Mouse (Mus musculus) gastrocnemius, postnatal 10 days (tissue): ENCODE measurements around the gene Ube2n. TPM values are rescaled to one million over a fixed set of nuclear protein-coding genes. Genes with fewer than 3 reads are reported as not detected.

Experiments
- DNase-seq: peaks from one replicate; pipeline ENCODE4 v3.0.0; 2021; ENCODE audit warnings: mixed read lengths
- total RNA-seq, 2 experiments: library from RNA; stranded (reverse); gene quantifications; 2 replicates each; pipeline ENCODE4 v1.2.3; 2021

Ube2n gene
- total RNA-seq, 2 experiments from 2014 or later, result 111 to 139 TPM

DNA sequence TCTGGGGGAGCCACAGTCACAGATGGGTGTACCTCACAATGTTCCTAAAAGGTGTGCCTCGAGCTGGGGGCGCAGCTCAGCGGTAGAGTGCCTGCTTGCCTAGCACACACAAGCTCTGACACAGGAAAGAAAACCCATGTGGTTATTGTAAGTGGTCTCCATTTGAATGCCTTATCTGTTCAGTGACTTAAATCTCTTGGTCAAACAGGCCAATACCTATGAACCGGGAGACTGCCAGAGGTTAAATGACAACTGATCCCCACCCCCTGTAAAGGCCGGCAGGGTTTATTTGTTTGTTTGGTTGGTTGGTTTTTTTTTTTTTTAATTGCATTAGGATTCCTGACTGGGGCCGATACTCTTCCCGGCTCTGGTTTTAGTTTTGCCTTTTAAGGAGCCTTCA, 44.5 kb downstream of the Ube2n start:
- DNase-seq, result no peak

DNA sequence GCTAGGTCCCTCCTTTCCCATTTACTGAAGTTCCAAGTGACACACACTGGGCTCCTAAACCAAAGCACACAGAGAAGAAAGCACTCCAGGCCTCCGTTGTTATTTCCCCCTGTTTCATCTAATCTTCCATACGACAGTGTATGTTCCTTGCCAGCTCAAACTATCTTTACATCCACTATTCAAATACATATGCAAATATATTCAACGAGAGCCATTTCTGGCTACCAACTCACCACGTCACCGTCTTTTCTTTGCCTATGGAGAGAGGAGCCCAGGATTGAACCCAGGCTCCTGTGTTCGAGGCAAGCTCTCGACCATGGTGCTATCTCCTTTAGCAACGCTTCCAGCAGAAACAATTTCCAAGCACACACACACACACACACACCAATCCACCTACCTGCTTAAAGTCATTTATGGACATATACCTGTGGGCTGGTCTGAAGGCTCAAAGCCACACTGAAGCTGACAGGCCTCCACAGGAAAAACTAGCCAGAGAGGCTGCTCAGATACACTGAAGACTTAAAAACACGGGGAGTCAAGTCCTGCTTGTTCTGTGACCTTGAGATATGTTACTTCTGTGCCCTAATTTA, 45.5 kb downstream of the Ube2n start:
- no peak for DNase-seq

DNA sequence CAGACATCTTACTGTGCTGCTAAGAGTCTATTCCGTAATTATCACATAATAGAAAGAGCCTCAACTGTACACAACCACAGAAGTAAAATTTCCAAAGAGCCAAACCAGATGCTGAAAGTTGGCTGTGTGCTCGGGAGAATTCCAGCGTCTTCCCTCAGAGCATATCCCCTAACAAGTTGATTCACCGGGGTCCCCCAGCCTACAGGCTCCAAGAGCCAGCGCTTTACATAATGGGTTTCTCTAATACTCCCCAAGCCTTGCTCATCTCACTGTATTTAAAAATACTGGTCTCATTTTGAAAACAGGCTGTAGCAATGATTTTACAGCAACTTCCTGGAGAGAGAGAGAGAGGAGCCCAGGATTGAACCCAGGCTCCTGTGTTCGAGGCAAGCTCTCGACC, 46.7 kb downstream of the Ube2n start:
- DNase-seq, result no peak

DNA sequence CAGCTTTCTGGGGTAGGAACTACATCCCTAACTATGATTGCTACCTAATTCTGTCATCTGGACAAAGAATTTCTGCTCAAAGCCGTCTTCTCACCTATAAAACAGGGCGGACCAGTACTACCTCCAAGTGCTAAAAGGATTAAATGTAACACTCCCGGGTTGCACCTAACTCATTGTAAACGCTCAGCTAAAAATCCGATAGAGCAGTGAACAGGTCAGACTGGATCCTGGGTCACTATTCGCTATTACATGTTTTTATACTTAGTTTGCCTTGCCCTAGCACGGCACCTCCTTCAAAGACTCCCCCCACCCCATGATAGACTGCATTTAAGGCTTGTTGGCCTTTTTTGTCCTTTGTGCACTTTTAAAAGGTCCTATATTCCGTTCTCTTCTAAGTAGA, 47.5 kb downstream of the Ube2n start:
- no peak for DNase-seq

DNA sequence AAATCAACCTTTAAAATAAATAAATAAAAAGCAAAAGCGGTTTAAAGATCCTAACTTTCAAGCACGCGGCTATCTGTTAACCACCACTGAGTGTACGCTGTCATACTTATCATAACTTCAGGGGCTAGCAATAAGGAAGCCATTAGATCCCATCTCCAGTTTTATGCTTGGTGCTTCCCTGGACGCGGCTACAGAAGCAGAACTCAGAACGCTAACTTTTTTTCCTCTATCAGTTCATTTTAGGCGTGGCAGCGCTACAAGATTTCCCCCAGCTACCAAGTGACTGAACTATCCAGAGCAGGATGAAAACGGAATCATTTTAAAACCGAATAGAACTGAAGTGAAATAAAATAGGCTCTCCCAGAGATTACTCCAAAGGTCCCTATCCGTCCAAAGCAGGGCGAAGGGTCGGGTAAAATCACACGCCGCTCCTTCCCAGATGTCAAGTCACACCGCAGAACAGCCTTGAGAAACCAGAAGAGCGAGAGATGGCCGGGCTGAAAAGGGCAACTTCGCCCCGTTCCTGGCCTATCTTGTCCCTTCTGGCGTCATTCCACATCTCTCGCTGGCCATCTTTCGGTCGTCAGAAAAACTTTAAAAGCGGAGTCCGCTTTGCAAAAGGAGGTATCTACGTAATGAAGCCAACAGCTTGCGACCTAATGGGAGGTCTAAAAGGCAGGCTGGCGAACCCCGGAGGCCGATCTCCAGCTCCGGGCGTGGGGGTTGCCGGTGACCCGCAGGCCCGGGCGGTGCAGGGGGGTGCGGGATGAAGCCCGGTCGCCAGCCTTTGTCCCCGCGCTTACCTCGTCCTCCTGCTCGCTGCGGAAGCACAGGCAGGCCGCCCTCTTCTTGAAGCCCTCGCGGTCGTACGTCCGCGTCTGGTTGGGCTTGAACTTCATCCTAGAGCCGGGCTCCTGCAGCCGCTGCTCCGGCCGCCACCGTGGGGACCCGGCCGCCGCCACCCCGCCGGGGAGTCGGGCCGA, 48.2 kb downstream of the Ube2n start:
- peak; percentile 58 for DNase-seq

DNA sequence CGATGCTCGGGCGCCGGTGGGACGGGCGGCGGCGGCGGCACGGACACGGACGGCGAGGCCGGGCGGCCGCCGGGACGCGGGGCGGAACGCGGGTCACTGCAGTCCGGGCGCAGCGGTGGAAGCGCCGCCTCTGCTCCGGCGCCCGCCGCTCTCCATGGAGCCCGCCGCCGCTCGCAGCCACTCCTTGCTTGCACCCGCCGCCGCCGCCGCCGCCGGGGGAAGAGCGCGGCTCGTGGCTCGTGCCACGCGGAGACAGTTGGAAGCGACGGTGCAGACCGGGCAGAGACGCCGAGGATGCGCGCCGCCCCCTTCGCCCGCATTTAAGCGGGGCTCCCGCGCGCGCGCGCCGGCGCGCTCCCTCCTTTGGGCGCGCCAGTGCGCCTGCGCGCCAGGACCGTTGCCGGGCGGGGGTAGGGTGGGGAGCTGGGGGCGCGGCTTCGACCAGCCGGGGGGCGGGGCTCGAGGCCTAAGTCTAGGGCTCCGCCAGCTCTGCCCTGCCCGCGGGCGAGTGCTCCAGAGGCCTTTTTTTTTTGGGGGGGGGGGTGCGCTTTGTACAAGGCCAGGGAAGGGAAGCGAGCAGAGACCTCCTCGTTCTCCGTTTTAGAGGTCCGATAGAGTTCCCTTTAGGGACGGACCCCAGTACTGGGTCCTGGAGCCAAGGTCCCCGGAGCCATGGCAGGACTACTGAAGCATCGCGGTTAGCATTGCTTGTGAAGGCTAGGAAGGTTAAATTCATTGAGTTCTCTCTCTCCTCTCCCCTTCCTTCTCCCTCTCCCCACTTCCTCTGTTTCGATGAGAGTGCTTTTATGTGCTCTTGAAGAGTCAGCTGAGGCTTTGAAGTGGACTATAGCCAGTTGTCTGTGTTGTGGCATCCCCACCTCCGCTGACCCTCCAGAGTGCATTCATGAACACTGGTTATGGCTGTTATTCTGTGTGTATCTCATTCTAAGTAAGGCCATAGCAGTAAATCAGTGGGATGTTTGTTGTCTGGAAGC, 49.2 kb downstream of the Ube2n start, which contains the start of gene Nudt4:
Nudt4 (minus strand) TSS at position 296 of the 995 bp plus-strand sequence.
- peak; percentile 95 for DNase-seq

DNA sequence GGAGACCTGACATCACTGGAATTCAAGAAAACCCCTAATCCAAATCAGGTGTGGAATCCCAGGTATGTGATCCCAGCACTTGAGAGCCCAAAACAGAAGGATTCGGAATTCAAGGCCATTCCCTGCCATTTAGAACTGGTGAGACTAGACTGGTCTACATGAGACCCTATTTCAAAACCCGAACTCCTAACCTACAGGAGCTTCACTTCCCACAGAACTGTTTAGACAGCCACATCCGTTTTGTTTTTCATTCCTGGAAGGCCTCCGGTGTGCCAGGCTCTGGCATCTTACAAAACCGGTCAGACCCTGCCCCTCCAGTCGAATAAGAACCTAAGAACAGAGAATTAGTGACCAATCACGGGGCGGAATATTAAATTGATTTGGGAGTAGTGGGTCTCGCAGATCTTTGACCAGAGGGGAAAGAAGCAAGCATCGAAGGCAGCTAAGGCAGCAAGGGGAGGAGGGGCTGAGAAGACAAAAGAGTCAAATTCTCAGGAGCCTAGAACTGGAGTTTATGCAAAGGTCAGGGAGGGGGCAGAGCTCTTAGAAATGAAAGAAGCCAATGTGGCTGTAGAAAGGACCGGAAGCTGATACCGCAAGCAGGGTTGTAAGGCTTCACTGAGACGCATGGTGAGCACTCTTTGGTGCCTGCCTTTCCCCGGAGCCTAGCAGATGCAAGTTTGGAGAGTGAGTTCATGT, 50.4 kb downstream of the Ube2n start:
- DNase-seq, result no peak

DNA sequence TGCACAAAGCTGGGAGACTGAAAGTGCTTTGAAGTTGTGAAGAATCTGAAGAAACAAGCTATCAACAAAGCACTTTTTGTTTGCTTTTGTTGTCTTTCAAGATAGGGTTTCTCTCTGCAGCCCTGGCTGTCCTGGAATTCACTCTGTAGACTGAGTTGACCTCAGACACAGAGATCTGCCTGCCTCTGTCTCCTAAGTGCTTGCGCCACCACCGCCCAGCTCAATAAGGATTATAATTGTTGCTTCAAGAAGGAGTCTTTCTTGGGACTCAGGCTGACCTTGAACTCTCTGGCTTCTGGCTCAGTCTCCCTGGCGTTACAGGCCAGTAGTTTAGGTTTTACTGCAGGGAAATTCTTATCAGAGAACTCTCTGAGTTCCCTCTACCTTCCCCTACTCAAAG, 51.8 kb downstream of the Ube2n start:
- no peak for DNase-seq

DNA sequence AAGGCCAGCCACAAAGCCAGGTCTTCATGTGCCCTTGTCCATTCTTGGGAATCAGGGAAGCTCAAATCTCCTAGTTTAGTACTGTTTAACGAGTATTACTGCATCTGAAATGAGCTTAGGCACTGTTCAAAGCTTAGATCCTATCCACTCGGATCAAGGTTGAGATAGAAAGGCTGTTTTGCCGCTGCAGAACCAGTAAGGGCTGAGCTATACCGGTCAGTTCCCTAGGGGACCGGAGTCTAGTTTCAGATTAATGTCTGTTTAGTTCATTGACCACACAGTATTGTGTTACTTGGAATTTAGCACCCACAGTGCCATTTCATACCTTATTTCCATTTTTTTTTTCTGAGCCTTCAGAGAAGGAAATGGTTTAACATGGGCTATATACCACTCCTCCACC, 52.6 kb downstream of the Ube2n start:
- no peak for DNase-seq

DNA sequence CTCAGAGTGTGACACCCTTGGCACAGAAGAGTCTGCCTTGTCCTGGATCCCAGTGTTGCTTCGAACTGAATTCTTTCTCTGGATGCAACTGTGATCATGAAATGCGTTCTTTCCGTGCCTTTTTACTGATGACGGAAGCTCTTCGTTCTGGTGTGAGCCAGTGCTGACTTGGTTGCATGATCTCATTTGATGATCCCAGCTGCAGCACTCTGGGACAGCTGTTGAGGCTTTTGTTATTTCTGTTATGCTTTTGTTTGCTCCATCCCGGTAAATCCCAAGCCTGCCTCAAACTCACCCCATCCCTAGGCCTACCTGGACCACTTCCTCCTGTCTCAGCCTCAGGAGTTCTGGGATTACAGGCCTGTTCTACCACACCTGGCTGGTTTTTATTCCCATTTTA, 53.1 kb downstream of the Ube2n start:
- no peak for DNase-seq

DNA sequence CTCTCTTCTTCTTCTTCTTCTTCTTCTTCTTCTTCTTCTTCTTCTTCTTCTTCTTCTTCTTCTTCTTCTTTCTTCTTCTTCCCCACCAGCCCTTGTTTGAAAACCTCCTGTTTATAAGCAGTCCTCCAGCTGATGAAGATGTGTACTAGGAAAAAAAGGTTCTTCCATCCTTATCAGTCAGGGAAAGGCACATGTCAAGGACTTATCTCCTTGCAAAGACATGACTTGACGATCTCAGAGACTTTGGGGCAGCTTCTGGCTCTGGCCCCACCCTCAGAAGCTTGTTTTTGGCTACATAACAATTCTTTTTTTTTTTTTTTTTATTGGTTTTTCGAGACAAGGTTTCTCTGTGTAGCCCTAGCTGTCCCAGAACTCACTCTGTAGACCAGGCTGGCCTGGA, 54.5 kb downstream of the Ube2n start:
- DNase-seq, result no peak

DNA sequence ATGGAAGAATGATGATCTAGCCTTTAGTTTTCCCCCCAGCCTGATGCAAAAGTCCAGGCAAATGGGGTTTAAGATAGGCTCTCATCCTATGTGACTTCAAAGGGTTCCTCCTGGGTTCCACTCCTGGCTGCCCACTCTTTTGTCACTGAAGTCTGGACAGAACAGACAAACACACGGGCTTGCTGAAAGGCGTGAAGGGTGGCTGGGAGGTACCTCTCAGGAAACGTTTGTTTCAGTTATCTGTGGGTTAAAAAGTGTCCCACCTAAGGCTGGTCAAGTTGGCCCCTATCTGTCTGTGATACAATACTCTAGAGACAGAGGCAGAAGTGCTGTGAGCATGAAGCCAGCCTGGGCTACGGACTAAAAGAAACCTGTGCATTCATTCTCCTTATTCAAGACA, 60.0 kb downstream of the Ube2n start:
- DNase-seq, result no peak

DNA sequence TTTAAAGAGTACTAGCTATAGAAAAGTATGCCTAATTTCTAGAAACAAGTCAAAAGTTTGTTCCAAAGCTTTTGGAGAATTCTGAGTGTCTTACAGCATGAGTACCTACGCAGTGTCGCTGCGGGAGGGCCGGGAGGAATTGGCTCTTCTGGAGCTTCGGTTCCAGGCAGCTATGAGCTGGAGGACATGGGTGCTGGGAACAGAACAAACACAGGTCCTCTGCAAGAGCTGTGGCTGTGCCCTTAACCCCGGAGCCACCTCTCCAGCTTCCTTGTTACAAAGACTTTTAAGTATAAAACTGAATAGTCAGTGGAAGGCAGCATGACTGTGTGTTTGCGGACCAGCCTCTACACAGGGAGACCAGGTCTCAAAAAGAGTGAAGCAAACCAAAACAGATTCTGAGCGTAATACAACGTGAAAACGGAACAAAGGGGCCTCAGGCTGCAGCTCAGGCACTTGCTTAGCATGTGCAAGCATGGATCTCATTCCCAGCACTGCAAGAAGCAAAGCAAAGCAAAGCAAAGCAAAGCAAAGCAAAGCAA, 61.0 kb downstream of the Ube2n start:
- DNase-seq, result no peak

DNA sequence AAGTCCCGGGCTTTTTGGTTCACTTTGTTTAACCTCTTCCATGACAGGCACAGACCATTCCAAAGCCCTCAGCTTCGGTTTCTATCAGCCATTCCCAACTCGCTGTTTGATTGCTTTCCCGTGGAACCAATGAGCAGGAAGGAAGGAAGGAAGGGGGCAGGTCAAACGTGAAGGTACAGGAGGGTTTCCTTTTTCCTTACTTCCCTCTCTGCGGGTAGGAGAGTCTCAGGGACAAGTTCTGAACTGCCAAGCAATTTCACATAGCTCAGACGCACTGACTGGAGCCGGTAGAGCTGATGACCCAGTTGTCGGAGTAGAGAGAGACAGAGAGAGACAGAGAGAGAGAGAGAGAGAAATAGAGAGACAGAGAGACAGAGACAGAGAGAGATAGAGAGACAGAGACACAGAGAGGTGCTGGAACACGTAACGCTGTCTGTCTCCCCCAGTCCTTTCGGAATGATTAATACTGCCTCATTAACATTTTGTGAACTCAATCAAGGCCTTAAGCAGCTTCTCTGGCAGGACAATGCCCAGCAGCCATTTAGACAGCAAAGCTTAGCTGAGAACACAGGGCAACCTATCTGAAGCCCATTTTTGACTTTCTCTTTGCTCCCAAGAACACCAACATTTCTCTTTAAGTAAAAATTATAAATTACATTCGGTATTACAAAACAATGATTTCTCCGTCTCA, 62.1 kb downstream of the Ube2n start:
- DNase-seq, result no peak

DNA sequence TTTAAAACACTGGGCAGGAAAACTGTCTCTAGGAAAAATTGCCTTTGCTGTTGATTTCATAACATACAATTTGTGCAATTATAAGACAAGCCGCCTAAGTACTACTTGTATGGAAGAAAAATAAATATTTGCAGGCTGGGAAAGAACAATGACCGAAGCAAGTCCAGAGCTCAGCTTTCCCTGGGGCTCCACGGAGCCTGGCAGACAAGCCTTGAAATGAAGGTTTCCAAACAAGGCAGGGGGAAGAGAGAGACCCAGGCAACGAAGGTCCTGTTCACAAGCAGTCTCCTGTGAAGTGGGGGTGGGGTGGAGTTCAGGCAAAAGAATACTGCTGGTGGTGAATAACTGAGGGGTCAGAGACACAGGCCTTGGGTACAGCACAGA, 62.6 kb downstream of the Ube2n start:
- DNase-seq, result no peak

DNA sequence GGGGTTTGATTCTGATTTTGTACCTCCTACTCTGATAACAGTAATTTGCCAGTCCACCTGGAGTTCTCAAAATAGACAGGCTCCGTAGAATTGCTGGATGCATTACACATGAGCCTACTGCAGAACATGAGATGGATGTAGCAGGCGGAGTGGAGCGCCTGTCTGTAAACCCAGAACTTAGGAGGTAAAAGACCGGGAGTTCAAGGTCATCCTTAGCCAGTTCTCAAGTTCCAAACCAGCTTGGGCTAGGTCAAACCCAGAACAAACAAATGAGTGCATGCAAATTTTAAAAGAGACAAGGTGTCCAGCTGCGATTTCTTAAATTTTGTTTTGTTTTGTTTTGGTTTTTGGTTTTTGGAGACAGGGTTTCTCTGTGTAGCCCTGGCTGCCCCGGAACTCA, 70.6 kb downstream of the Ube2n start:
- no peak for DNase-seq

DNA sequence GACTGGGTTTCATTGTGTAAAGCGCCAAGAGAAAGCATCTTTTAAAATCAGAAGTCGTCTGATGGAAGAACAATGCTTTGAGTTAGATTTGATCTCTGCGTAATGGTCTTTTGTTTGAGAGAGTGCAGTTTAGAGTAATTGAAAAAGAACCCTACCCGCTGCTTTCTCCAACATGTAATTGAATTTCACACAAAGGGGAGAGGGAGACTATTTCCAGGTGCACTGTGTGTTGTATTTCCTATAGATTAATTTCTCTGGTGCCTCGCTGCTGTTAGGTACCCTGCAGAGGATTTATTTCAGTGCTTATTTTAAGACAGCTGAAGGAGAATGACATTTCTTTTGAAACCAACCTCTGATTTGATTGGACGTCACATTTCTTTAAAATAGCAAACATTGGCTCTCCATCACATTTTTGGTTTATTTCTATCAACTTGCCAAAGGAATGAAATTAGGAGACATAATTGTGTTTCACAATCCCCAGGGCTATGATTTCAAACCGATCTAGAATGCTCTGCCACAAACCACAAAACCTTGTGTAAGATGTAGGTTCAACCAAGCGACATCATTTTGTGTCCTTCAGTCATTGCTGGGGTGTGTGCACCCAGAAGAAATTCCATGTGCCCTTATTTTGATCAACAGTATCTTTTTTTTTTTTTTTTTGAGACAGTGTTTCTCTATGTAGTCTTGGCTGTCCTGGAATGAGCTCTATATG, 72.7 kb downstream of the Ube2n start:
- no peak for DNase-seq

DNA sequence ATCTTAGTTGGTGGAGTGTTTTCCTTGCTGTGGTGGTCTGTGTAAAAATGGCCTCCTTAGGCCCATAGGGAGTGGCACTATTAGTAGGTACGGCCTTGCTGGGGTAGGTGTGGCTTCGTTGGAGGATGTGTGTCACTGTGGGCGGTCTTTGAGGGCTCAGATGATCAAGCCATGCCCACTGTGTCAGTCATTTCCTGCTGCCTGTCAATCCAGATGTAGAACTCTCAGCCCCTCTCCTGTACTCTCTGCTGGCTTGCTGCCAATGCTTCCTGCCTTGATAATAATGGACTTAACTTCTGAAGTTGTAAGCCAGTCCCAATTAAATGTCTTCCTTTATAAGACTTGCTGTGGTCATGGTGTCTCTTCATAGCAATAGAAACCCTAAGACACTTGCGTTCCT, 74.3 kb downstream of the Ube2n start:
- no peak for DNase-seq

DNA sequence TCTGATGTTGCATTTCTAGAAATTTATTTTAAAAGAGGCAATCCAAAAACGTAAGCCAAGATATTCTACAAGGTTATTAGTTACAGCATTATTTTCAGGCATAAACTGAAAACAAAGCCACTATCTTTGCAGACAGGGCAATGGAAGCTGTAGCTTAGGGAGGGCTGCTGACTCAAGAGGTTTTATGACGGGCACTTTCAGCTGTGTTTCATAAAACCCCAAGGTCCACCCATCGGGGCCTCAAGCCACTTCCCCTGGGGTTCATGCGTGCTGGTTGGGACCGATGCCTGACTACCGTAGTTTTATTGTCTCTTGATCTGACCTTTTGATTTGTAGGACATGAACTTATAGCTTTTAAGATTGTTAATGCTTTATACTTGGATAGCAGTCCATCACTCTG, 75.3 kb downstream of the Ube2n start:
- no peak for DNase-seq

DNA sequence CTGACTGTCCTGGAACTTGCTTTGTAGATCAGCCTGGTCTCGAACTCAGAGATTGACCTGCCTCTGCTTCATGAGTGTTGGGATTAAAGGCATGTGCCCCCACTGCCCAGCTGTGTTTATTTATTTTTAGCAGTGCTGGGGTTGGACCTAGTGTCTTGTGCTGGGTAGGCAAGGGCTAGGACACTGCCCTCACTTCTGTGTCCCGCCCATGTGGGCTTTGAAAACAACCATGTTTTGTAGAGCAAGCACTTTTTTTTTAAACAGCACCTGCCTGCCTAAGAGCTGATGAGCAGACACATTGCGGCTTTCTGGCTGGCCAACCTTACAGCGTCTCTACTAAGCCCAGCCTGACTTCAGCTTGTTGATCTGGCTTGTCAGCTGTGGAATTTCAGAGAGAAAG, 76.3 kb downstream of the Ube2n start:
- DNase-seq, result no peak
